Mouse (Mus musculus): ENCODE measurements around the gene Gm765. TPM values are rescaled to one million over a fixed set of nuclear protein-coding genes. Genes with fewer than 3 reads are reported as not detected.

The Gm765 gene
- polyA plus RNA-seq (2012; ENCODE audit: insufficient read depth, insufficient read length, missing spikeins), result not detected in 2 replicates

DNA sequence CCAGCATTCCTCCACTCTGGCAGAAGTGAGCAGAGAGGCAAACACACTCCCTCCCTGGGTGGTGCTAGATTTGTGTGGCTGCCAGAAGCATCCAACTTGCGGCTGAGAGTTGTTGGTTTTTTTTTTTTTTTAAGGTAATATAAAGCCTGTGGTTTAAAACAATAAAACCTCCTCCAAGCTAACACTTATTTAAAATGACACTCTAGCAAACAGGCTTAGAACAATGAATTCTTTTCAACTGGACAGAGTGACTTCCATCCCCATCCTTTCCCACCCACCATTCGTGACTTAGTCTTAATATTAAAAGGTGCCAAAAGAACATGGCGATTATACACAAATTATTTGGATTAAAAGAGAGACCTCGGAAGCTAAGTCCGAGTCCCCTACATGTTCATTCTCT, at the start of gene Gm765:
Gene Gm765, minus strand, starts transcription at position 101 of the 400 bp plus-strand sequence.
- H3K27ac ChIP-seq (ENCODE audit: insufficient read depth, low read depth, low read length), result no peak within 1 kb of the TSS
- H3K4me1 ChIP-seq (ENCODE audit: control insufficient read depth, insufficient read depth, low read length), result no peaks in the 10 kb centered on the region
- TF ChIP-seq CTCF (IDR thresholded peaks at IDR 0.05; ENCODE audit: low read depth, low read length), result no peak
- TF ChIP-seq POLR2A (IDR thresholded peaks at IDR 0.05; ENCODE audit: borderline replicate concordance, low read depth, low read length), result no peak
- no peak within 1 kb of the TSS for H3K4me3 ChIP-seq (ENCODE audit: insufficient read depth, low read length)

DNA sequence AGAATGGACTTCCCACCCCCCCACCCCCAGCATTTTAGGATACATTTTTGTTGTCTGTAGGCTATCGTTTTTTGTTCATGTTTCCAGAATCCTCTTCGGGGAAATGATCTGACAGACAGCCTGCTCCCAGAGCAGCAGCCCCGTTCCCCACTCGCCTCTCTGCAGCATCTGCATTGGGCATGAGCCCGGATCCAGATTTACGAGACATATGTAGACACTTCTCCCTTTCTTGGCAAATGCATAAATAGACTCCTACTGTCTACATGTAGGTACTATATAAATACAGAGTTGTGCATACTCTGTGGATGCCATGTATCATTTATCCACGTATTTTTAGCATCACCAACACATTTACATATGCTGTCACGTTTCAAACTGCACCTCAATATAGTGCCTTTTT, 42.9 kb upstream of the Gm765 start:
- Histone ChIP-seq H3K4me1 (ENCODE audit: control insufficient read depth, insufficient read depth, low read length) (no peaks in the 10 kb centered on the region), H3K4me3 (ENCODE audit: insufficient read depth, low read length) (no peak overlapping the region), H3K27ac (ENCODE audit: insufficient read depth, low read depth, low read length) (no peak overlapping the region)
- TF ChIP-seq CTCF (IDR thresholded peaks at IDR 0.05; ENCODE audit: low read depth, low read length) (no peak), POLR2A (IDR thresholded peaks at IDR 0.05; ENCODE audit: borderline replicate concordance, low read depth, low read length) (no peak)

DNA sequence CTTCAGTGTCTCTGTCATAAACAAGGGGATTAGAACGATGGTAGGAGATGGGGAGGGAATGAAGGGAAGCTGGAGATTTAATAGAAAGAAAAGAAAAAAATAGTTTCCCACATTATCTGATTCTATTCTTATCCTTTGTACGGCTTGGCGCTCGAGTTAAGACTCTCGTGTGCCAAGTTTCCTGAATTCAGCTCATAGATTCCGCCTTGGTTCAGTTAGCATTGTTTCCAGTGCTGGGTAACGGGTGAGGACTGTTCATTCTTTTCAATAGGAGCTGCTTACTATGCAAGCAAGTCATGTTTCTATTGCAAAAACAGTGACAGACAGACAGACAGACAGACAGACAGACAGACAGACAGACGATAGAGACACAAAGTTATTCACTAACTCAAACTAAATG, 41.9 kb upstream of the Gm765 start:
- Histone ChIP-seq H3K4me3 (ENCODE audit: insufficient read depth, low read length) (no peak overlapping the region), H3K4me1 (ENCODE audit: control insufficient read depth, insufficient read depth, low read length) (no peaks in the 10 kb centered on the region), H3K27ac (ENCODE audit: insufficient read depth, low read depth, low read length) (no peak overlapping the region)
- TF ChIP-seq CTCF (IDR thresholded peaks at IDR 0.05; ENCODE audit: low read depth, low read length), result no peak
- TF ChIP-seq POLR2A (IDR thresholded peaks at IDR 0.05; ENCODE audit: borderline replicate concordance, low read depth, low read length), result no peak

DNA sequence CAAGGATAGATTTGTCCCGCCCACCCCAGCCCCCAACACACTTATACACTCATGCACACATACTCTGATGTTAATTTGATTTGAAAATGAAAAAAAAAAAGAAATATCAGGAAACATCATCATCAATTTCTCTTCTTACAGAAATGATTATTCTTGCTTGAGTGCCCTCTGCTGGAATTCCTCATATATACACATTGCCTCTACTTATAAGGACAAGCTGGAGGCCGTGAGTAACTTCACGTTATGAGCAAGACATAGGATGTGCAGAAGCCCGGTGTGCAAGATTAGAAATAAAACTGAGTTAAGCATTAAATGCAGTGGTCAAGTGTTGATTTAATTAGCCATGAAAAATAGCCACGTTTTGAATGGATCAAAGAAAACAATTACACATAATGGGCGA, 40.9 kb upstream of the Gm765 start:
- no peak overlapping the region for H3K4me3 ChIP-seq (ENCODE audit: insufficient read depth, low read length)
- TF ChIP-seq POLR2A (IDR thresholded peaks at IDR 0.05; ENCODE audit: borderline replicate concordance, low read depth, low read length), result no peak
- no peak for TF ChIP-seq CTCF (IDR thresholded peaks at IDR 0.05; ENCODE audit: low read depth, low read length)
- no peak overlapping the region for H3K27ac ChIP-seq (ENCODE audit: insufficient read depth, low read depth, low read length)
- H3K4me1 ChIP-seq (ENCODE audit: control insufficient read depth, insufficient read depth, low read length), result no peaks in the 10 kb centered on the region

DNA sequence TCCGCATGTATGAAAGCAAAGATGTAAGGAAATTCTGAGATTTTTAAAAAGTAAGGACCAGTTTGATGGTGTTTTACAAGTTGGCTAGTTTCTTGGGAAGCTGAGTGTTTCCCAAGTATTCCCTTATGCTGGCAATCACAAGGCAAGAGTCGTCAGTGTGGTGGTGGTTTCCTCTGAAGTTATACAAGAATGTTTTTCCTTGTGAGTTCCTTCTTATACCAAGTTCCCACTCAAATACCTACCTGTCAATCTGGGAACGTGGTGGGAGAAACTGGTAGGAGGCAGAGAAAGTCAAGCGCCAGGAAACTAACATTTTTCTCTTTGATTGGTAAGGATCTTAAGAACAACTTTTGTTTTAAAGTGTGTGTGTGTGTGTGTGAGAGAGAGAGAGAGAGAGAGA, 23.6 kb upstream of the Gm765 start:
- Histone ChIP-seq H3K27ac (ENCODE audit: insufficient read depth, low read depth, low read length) (no peak overlapping the region), H3K4me1 (ENCODE audit: control insufficient read depth, insufficient read depth, low read length) (no peaks in the 10 kb centered on the region), H3K4me3 (ENCODE audit: insufficient read depth, low read length) (no peak overlapping the region)
- no peak for TF ChIP-seq POLR2A (IDR thresholded peaks at IDR 0.05; ENCODE audit: borderline replicate concordance, low read depth, low read length)

DNA sequence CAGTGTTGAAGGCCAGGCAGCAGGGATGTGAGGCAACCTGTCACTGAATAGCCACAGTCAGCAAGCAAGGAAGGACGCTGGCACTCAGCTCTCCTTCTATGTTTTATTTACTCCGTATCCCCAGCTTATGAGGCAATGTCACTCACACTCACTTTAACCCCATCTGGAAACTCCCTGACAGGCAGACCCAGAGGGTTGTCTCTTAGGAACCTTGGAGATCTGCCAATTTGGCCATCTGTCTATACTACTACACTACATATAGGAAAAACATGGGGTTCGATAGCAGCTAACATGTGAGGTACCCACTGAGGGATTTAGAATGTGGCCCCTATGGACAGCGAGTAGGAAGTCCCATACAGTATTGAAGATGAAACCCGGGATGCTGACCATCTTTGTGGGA, 12.7 kb upstream of the Gm765 start:
- Histone ChIP-seq H3K4me1 (ENCODE audit: control insufficient read depth, insufficient read depth, low read length) (no peaks in the 10 kb centered on the region), H3K4me3 (ENCODE audit: insufficient read depth, low read length) (no peak overlapping the region), H3K27ac (ENCODE audit: insufficient read depth, low read depth, low read length) (no peak overlapping the region)
- TF ChIP-seq POLR2A (IDR thresholded peaks at IDR 0.05; ENCODE audit: borderline replicate concordance, low read depth, low read length) (no peak), CTCF (IDR thresholded peaks at IDR 0.05; ENCODE audit: low read depth, low read length) (no peak)

DNA sequence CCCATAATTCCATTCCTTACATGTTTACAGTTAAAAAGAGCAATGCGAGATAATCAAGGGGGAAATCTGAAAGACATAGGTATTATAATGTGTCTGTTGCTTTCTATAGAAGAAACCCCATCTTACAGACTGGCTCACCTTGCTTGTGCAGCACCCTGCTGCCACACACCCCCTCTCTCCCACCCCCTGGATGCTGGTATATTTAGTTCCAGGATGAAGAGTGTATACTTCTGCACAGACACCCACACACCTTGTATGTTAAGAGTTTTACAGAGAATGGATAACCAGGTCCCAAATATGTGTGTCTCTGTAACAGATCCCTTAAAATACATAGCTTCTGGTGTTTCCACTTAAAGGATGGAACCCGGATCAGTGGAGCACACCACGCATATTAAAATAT, 10.7 kb upstream of the Gm765 start:
- no peaks in the 10 kb centered on the region for H3K4me1 ChIP-seq (ENCODE audit: control insufficient read depth, insufficient read depth, low read length)
- no peak for TF ChIP-seq POLR2A (IDR thresholded peaks at IDR 0.05; ENCODE audit: borderline replicate concordance, low read depth, low read length)
- TF ChIP-seq CTCF (IDR thresholded peaks at IDR 0.05; ENCODE audit: low read depth, low read length), result no peak

DNA sequence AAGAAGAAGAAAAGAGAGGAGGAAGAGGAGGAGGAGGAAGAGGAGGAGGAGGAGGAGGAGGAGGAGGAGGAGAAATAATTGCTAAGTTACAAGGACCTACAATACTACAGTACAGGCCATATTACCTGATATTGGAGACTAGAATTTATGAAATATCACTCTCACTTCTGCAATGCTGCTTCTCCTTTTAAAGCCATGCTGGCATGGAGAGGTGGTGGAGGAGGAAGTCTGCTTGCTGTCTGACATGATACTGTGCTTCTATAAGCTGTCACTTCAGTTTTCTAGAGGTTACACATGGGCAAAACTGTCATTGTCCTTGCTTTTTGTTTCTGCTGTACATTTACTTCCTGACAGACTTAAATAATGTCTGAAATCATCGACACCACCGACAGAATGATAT, 9.8 kb downstream of the Gm765 start:
- peaks cover 12% of the 10 kb centered on the region for H3K4me1 ChIP-seq (ENCODE audit: control insufficient read depth, insufficient read depth, low read length)
- TF ChIP-seq CTCF (IDR thresholded peaks at IDR 0.05; ENCODE audit: low read depth, low read length) (no peak), POLR2A (IDR thresholded peaks at IDR 0.05; ENCODE audit: borderline replicate concordance, low read depth, low read length) (no peak)
- H3K4me3 ChIP-seq (ENCODE audit: insufficient read depth, low read length), result no peak overlapping the region
- H3K27ac ChIP-seq (ENCODE audit: insufficient read depth, low read depth, low read length), result no peak overlapping the region

More for the DNA sequence above, 10.7 kb upstream of the Gm765 start:
- H3K4me3 ChIP-seq (ENCODE audit: insufficient read depth, low read length), result no peak overlapping the region
- H3K27ac ChIP-seq (ENCODE audit: insufficient read depth, low read depth, low read length), result no peak overlapping the region

DNA sequence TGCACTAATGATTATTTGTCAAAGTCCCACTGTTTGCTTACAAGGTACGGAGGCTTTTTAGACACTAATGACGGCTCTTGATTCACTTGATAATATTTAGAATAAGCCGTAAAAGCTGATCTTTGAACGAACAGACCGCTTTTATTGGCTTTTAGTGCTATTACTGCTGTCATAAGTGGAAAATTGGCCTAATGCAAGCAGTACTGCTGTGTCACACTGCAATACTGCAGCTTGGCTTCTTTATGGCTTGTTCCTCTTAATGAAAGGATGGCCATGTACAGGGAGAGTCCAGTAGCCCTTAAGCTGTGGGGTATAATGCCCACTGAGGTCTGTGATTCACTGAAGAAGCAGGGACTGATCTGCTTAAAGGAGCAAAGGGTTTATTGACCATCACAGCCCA, 30.9 kb downstream of the Gm765 start:
- TF ChIP-seq CTCF (IDR thresholded peaks at IDR 0.05; ENCODE audit: low read depth, low read length), result no peak
- TF ChIP-seq POLR2A (IDR thresholded peaks at IDR 0.05; ENCODE audit: borderline replicate concordance, low read depth, low read length), result no peak
- H3K4me3 ChIP-seq (ENCODE audit: insufficient read depth, low read length), result no peak overlapping the region
- H3K27ac ChIP-seq (ENCODE audit: insufficient read depth, low read depth, low read length), result no peak overlapping the region
- H3K4me1 ChIP-seq (ENCODE audit: control insufficient read depth, insufficient read depth, low read length), result no peaks in the 10 kb centered on the region

DNA sequence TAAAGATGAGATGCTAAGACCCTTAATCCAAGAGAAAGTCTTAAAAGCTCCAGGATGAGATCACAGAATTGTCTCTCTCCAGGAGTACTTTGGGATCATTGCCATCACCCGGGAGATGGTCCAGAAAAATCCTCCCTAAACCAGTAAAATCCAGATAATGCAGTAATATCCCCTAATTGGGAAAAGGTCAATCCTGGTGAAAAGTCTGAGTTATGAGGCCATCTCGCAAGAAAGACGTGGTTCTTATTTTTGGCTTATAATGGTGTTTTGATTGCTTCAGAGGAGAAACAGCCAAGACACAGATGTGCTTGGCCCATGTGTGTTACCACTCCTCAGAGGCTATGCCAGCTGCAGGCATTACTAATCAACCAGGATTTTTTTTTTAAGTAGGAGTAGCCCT, 34.9 kb downstream of the Gm765 start:
- TF ChIP-seq CTCF (IDR thresholded peaks at IDR 0.05; ENCODE audit: low read depth, low read length) (no peak), POLR2A (IDR thresholded peaks at IDR 0.05; ENCODE audit: borderline replicate concordance, low read depth, low read length) (no peak)
- H3K4me3 ChIP-seq (ENCODE audit: insufficient read depth, low read length), result no peak overlapping the region
- no peak overlapping the region for H3K27ac ChIP-seq (ENCODE audit: insufficient read depth, low read depth, low read length)
- H3K4me1 ChIP-seq (ENCODE audit: control insufficient read depth, insufficient read depth, low read length), result no peaks in the 10 kb centered on the region

DNA sequence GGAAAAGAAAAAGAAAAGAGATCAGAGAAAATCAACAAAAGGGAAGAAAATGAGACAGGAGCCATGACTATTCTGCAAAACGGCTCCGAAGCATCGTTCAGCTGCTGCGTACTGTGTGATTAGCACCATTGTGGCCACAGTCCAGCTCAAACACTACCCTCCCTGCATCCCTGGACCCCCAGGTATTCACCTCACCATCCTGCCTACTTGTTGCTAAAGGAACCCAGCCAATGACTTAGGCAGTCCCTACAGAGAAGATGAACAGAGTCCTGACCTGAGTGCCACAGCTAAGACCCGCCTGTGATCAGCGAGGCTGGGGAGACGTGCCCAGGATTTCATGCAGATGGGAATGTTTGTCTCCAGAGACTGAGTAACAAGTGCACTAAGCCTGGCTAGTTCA, 35.4 kb downstream of the Gm765 start:
- TF ChIP-seq CTCF (IDR thresholded peaks at IDR 0.05; ENCODE audit: low read depth, low read length) (no peak), POLR2A (IDR thresholded peaks at IDR 0.05; ENCODE audit: borderline replicate concordance, low read depth, low read length) (no peak)
- Histone ChIP-seq H3K27ac (ENCODE audit: insufficient read depth, low read depth, low read length) (no peak overlapping the region), H3K4me3 (ENCODE audit: insufficient read depth, low read length) (no peak overlapping the region), H3K4me1 (ENCODE audit: control insufficient read depth, insufficient read depth, low read length) (0 out of 2 replicates have a peak, but pooled peaks cover 3% of the 10 kb centered on the region)
